Mouse (Mus musculus) embryonic facial prominence, embryonic 14.5 days (tissue): ENCODE measurements around the gene Myo5c. TPM values are rescaled to one million over a fixed set of nuclear protein-coding genes. Genes with fewer than 3 reads are reported as not detected.
A peak's percentile ranks its signal among the peaks of the same experiment; 100 is the strongest.

ENCODE experiments used
- ATAC-seq: fragments of 200-750 bp; cut with Nextera tagmentation; 2 replicates; pipeline ENCODE4 v1.8.0; 2017; ENCODE audit warnings: low read depth, moderate number of reproducible peaks, moderate TSS enrichment
- DNase-seq: peaks from one replicate; pipeline ENCODE4 v3.0.0-alpha.2; 2015; ENCODE audit warnings: low spot score
- H3K27ac ChIP-seq: fragments of 300-500 bp; sonication (generic); replicated peaks from 2 replicates; pipeline ENCODE4 v1.5.1; 2014; ENCODE audit warnings: low read depth, mild to moderate bottlenecking, low read length, moderate library complexity
- H3K27me3 ChIP-seq: fragments of 300-500 bp; sonication (generic); replicated peaks from 2 replicates; pipeline ENCODE4 v1.6.1; 2014; ENCODE audit warnings: low read length; ENCODE audit not compliant: control insufficient read depth, insufficient read depth
- H3K36me3 ChIP-seq: fragments of 300-500 bp; sonication (generic); 2 replicates; pipeline ENCODE4 v1.6.1; 2014; ENCODE audit warnings: low read length, mixed read lengths; ENCODE audit not compliant: control insufficient read depth, insufficient read depth
- H3K4me1 ChIP-seq: fragments of 300-500 bp; sonication (generic); 2 replicates; pipeline ENCODE4 v1.6.1; 2014; ENCODE audit warnings: antibody characterized with exemption, low read length; ENCODE audit not compliant: control insufficient read depth, insufficient read depth
- H3K4me2 ChIP-seq: fragments of 300-500 bp; sonication (generic); 2 replicates; pipeline ENCODE4 v1.6.1; 2014; ENCODE audit warnings: low read depth, mild to moderate bottlenecking, low read length, moderate library complexity, mixed read lengths
- H3K4me3 ChIP-seq: fragments of 300-500 bp; sonication (generic); 2 replicates; pipeline ENCODE4 v1.5.1; 2014; ENCODE audit warnings: low read depth, mild to moderate bottlenecking, low read length
- H3K9ac ChIP-seq: fragments of 300-500 bp; sonication (generic); 2 replicates; pipeline ENCODE4 v1.6.1; 2014; ENCODE audit warnings: low read depth, mild to moderate bottlenecking, low read length, moderate library complexity, mixed read lengths
- H3K9me3 ChIP-seq: fragments of 300-500 bp; sonication (generic); 2 replicates; pipeline ENCODE4 v1.6.1; 2016; ENCODE audit warnings: low read length; ENCODE audit not compliant: control insufficient read depth
- WGBS: fragments of 180-500 bp; shearing (Covaris S2); extraction: QIAGEN DNeasy Blood & Tissue Kit; methylation state at CpG from one replicate; pipeline ENCODE4 v1.1.7; 2014; 5-methylcytosine and 5-hydroxymethylcytosine counted together
- polyA plus RNA-seq: library from polyadenylated mRNA; unstranded; fragments of >200 nt; fragmentation: Nextera tagmentation; extraction: Ambion mirVana; gene quantifications from 2 replicates; pipeline ENCODE4 v1.2.1, GENCODE M21; 2014

The Myo5c gene
- polyA plus RNA-seq, 1 experiment from 2014 or later, result 3.4 TPM

DNA sequence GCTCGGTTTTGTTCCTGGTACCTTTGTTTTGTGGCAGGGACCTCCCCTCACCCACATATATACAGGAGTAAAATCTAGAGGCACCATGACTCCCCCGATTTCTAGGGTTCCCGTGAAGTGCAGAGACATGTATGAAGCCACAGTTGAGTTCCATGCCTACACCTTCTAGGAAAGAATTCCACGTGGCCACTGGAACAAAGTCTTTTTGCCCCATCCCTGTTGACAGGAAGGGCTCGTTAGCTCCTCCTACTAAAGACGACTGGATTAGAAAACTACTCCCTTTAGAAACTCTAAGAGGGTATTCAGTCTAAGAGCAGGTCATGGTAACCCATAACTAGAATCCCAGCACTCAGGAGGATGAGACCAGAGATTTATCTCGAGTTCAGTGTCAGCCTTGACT, 72.5 kb downstream of the Myo5c start:
- WGBS, result 35% methylated on average over 7 of the region's 7 CpGs
- no peak overlapping the region for H3K4me3 ChIP-seq
- no peak overlapping the region for H3K27ac ChIP-seq
- DNase-seq (no peak), ATAC-seq (no peak; the same call in 1 of the 2 replicates)
- no peak overlapping the region for H3K4me2 ChIP-seq
- H3K36me3 ChIP-seq, result no peaks in the 10 kb centered on the region
- no peaks in the 10 kb centered on the region for H3K27me3 ChIP-seq
- peaks cover 3% of the 10 kb centered on the region; the same call in 1 of the 2 replicates for H3K4me1 ChIP-seq
- no peaks in the 10 kb centered on the region for H3K9me3 ChIP-seq
- H3K9ac ChIP-seq, result no peak overlapping the region

- ATAC-seq (no peak), DNase-seq (no peak)
- H3K4me3 ChIP-seq, result no peak within 1 kb of the TSS
- no peak within 1 kb of the TSS for H3K9ac ChIP-seq
- H3K36me3 ChIP-seq, result no peaks in the 10 kb centered on the region
- 80% methylated on average over 11 of the region's 11 CpGs for WGBS
- peaks cover 3% of the 10 kb centered on the region; the same call in 1 of the 2 replicates for H3K4me1 ChIP-seq
- H3K27me3 ChIP-seq, result no peaks in the 10 kb centered on the region
- H3K27ac ChIP-seq, result no peak within 1 kb of the TSS
- H3K9me3 ChIP-seq, result no peaks in the 10 kb centered on the region
- no peak within 1 kb of the TSS for H3K4me2 ChIP-seq
These were observed 74.5 kb downstream of the Myo5c start, which contains the start of gene Gnb5 for GRCm38 (mm10) chr9:75306126-75306898. Gnb5 (plus strand) TSS chr9:75306288.

DNA sequence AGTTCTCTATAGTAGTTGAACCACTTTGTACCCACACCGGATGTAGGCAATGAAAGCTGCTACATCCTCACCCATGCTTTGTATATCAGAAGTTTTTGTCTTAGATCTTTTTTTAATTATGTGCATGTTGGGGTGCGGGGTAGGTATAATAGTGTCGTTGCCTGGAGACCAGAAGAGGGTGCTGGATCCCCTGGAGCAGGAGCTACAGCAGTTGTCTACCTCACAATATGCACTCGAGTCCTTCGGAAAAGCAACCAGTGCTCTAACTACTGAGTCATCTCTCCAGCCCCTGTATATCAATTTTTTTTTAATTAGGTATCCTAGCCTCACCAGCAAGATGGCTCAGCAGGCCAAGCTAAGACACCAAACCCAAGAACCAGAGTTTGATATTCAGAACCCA, 75.2 kb downstream of the Myo5c start:
- ATAC-seq (no peak), DNase-seq (no peak)
- H3K9ac ChIP-seq, result no peak overlapping the region
- H3K27ac ChIP-seq, result no peak overlapping the region
- peaks cover 3% of the 10 kb centered on the region; the same call in 1 of the 2 replicates for H3K4me1 ChIP-seq
- H3K27me3 ChIP-seq, result no peaks in the 10 kb centered on the region
- H3K4me3 ChIP-seq, result no peak overlapping the region
- WGBS, result 86% methylated on average over 5 of the region's 5 CpGs
- H3K4me2 ChIP-seq, result no peak overlapping the region
- H3K9me3 ChIP-seq, result no peaks in the 10 kb centered on the region
- H3K36me3 ChIP-seq, result no peaks in the 10 kb centered on the region

DNA sequence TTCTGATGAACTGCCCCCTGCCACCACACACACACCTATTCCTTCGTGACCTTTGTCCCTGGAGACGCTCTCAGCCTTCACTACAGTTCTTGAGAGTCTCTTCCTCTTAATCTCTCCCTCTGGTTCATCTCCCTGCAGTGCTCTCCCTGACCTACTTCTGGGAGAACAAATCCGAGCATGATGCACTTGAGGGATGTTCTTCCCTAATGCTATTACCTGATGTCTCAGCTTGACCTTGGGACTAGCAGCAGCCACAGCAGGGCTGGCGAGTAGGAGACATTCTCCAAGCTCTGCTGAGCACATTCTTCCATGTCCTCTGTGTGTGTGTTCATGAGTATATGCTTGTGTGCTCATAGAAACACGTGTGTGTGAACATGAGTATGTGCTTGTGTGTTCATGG, 76.8 kb downstream of the Myo5c start:
- 60% methylated on average over 5 of the region's 5 CpGs for WGBS
- Histone ChIP-seq H3K9me3 (no peaks in the 10 kb centered on the region), H3K36me3 (no peaks in the 10 kb centered on the region), H3K9ac (no peak overlapping the region), H3K27ac (no peak overlapping the region), H3K4me3 (no peak overlapping the region), H3K4me2 (no peak overlapping the region), H3K4me1 (peaks cover 3% of the 10 kb centered on the region; the same call in 1 of the 2 replicates), H3K27me3 (no peaks in the 10 kb centered on the region)
- ATAC-seq (no peak), DNase-seq (no peak)

GRCm38 (mm10) chr9:75312008-75312407, 80.2 kb downstream of the Myo5c start:
- WGBS, result 24% methylated on average over 4 of the region's 4 CpGs
- Histone ChIP-seq H3K4me2 (no peak overlapping the region), H3K27me3 (no peaks in the 10 kb centered on the region), H3K9me3 (no peaks in the 10 kb centered on the region), H3K27ac (no peak overlapping the region), H3K4me3 (no peak overlapping the region), H3K9ac (no peak overlapping the region), H3K4me1 (peaks cover 10% of the 10 kb centered on the region), H3K36me3 (no peaks in the 10 kb centered on the region)
- DNase-seq (peak; percentile 68), ATAC-seq (no peak; the same call in 1 of the 2 replicates)

- peak overlapping the region; percentile 86 for H3K27ac ChIP-seq
- peak overlapping the region; percentile 89 for H3K4me2 ChIP-seq
- peak overlapping the region; percentile 70 for H3K9ac ChIP-seq
- H3K9me3 ChIP-seq, result no peaks in the 10 kb centered on the region
- H3K36me3 ChIP-seq, result no peaks in the 10 kb centered on the region
- H3K4me3 ChIP-seq, result peak overlapping the region; percentile 74
- no peaks in the 10 kb centered on the region for H3K27me3 ChIP-seq
- H3K4me1 ChIP-seq, result peaks cover 10% of the 10 kb centered on the region
- peak; percentile 28 for ATAC-seq
- WGBS, result 36% methylated on average over 11 of the region's 11 CpGs
- peak; percentile 52 for DNase-seq
These were observed 81.5 kb downstream of the Myo5c start for GRCm38 (mm10) chr9:75313138-75313831.

- peak overlapping the region; percentile 89 for H3K4me2 ChIP-seq
These were observed 82.2 kb downstream of the Myo5c start for GRCm38 (mm10) chr9:75313832-75314516.

GRCm38 (mm10) chr9:75314517-75315105, 82.8 kb downstream of the Myo5c start:
- DNase-seq, result peak; percentile 48
- H3K27ac ChIP-seq, result peak overlapping the region; percentile 86
- peaks cover 10% of the 10 kb centered on the region for H3K4me1 ChIP-seq
- H3K36me3 ChIP-seq, result no peaks in the 10 kb centered on the region
- no peaks in the 10 kb centered on the region for H3K9me3 ChIP-seq
- peak overlapping the region; percentile 74 for H3K4me3 ChIP-seq
- peak overlapping the region; percentile 89 for H3K4me2 ChIP-seq
- H3K9ac ChIP-seq, result peak overlapping the region; percentile 70
- WGBS, result 4% methylated on average over 22 of the region's 22 CpGs
- no peaks in the 10 kb centered on the region for H3K27me3 ChIP-seq
- ATAC-seq, result no peak; the same call in 1 of the 2 replicates

More at GRCm38 (mm10) chr9:75313832-75314516, 82.2 kb downstream of the Myo5c start:
- Histone ChIP-seq H3K27ac (peak overlapping the region; percentile 86), H3K9me3 (no peaks in the 10 kb centered on the region), H3K27me3 (no peaks in the 10 kb centered on the region), H3K4me1 (peaks cover 10% of the 10 kb centered on the region), H3K4me3 (peak overlapping the region; percentile 74), H3K36me3 (no peaks in the 10 kb centered on the region), H3K9ac (peak overlapping the region; percentile 70)
- peak; percentile 91 for ATAC-seq
- WGBS, result under 1% methylated on average over 49 of the region's 52 CpGs
- DNase-seq, result peak; percentile 83
